11 mouse cellular contexts compared by ENCODE assay signal in genomic region chr13:52777396-52778034, GRCm38 (mm10).
DNase-seq lines count a peak whose midpoint lies in the region.
"Had no signal": no experiment of that assay in that cellular context is flagged by ENCODE, and none has a peak within 500 bp of the region (broad histone marks: within the 10 kb centered on the region; RNA-seq: fewer than 3 reads in every experiment).

No protein-coding gene starts in this region.

- H3K27me3 ChIP-seq in embryonic facial prominence, embryonic 10.5 days (replicated peaks; ENCODE audit: low read depth, poor library complexity, severe bottlenecking): no peaks in the 10 kb centered on the region
- H3K27me3 ChIP-seq: limb, embryonic 12.5 days had no signal

- peaks cover 18% of the 10 kb centered on the region for H3K4me1 ChIP-seq in embryonic facial prominence, embryonic 10.5 days

- WGBS in embryonic facial prominence, embryonic 10.5 days: 81% methylated on average over 6 of the region's 6 CpGs

- no peak overlapping the region for H3K4me3 ChIP-seq in embryonic facial prominence, embryonic 10.5 days
- H3K4me3 ChIP-seq: limb, embryonic 12.5 days had no signal

- no peaks in the 10 kb centered on the region for H3K36me3 ChIP-seq in embryonic facial prominence, embryonic 10.5 days (replicated peaks)
- H3K36me3 ChIP-seq: limb, embryonic 12.5 days had no signal

- intact Hi-C loops in heart, postnatal 14 days (cut with DNase I): no loop called here

- 0 out of 2 replicates have a peak overlapping the region, but pooled peaks have one; percentile 35 for H3K27ac ChIP-seq in embryonic facial prominence, embryonic 10.5 days (replicated peaks)
- H3K27ac ChIP-seq: limb, embryonic 12.5 days had no signal

- no peaks in the 10 kb centered on the region for H3K9me3 ChIP-seq in embryonic facial prominence, embryonic 10.5 days
- H3K9me3 ChIP-seq: limb, embryonic 12.5 days had no signal

- DNase-seq in kidney, postnatal 10 days: peak; percentile 46
- DNase-seq in kidney, adult 11 months: no peak
- DNase-seq in MN1 (ENCODE audit: low spot score): peak; percentile 77
- no peak for DNase-seq in embryonic facial prominence, embryonic 10.5 days (ENCODE audit: low spot score)
- peak; percentile 18 to 29 for DNase-seq in heart, postnatal 14 days
- no peak for DNase-seq in thymus, postnatal 10 days (ENCODE audit: low spot score in 2 of 2)
- DNase-seq in retina, postnatal 1 day: no peak
- DNase-seq: adrenal gland, postnatal 36 days; cerebellum, postnatal 36 days; right cerebral cortex, postnatal 25 days had no signal

Comparison
In these comparisons a context has a peak if more than half of its experiments do, and no peak if none do; other contexts are left out.
1. DNase-seq: peak in kidney, postnatal 10 days (single experiment), MN1 (single experiment) and heart, postnatal 14 days (2 of 2); none in kidney, adult 11 months (single experiment), embryonic facial prominence, embryonic 10.5 days (single experiment), thymus, postnatal 10 days (0 of 2) and retina, postnatal 1 day (single experiment).